Mouse (Mus musculus) testis, adult 2 months (tissue): ENCODE measurements around the gene Zfp787. TPM values are rescaled to one million over a fixed set of nuclear protein-coding genes. Genes with fewer than 3 reads are reported as not detected.

Source experiments
- H3K27ac ChIP-seq: fragments of 200-500 bp; 2 replicates; pipeline ENCODE4 v1.5.1; 2012; ENCODE audit warnings: low read depth, low read length; ENCODE audit not compliant: control insufficient read depth, insufficient read depth
- H3K27me3 ChIP-seq: fragments of 200-500 bp; 2 replicates; pipeline ENCODE4 v1.6.1; 2012; ENCODE audit warnings: mild to moderate bottlenecking, low read length, moderate library complexity; ENCODE audit not compliant: control insufficient read depth, insufficient read depth
- H3K36me3 ChIP-seq: fragments of 200-500 bp; 2 replicates; pipeline ENCODE4 v1.6.1; 2012; ENCODE audit warnings: mild to moderate bottlenecking, low read length; ENCODE audit not compliant: control insufficient read depth, insufficient read depth
- H3K4me1 ChIP-seq: fragments of 200-500 bp; 2 replicates; pipeline ENCODE4 v1.6.1; 2012; ENCODE audit warnings: low read length; ENCODE audit not compliant: control insufficient read depth, insufficient read depth
- H3K4me3 ChIP-seq: fragments of 200-500 bp; 2 replicates; pipeline ENCODE4 v1.5.1; 2012; ENCODE audit warnings: low read depth, mild to moderate bottlenecking, low read length, moderate library complexity, mixed read lengths; ENCODE audit not compliant: control insufficient read depth
- CTCF ChIP-seq: fragments of 200-500 bp; IDR thresholded peaks from 2 replicates; pipeline ENCODE4 v1.5.1; 2012; ENCODE audit warnings: low read depth, mild to moderate bottlenecking, inconsistent platforms, low read length, moderate library complexity; ENCODE audit not compliant: control insufficient read depth, insufficient read depth, insufficient replicate concordance
- POLR2A ChIP-seq: fragments of 200-500 bp; IDR thresholded peaks from 2 replicates; pipeline ENCODE4 v1.6.1; 2012; ENCODE audit warnings: low read depth, mild to moderate bottlenecking, inconsistent platforms, low read length, moderate library complexity; ENCODE audit not compliant: control insufficient read depth
- polyA plus RNA-seq: library from polyadenylated mRNA; depleted of rRNA; stranded (reverse); fragments of >200 nt; gene quantifications from 2 replicates; pipeline ENCODE4 v1.2.3, GENCODE M21; 2012

Zfp787 gene
- polyA plus RNA-seq, 1 experiment, result 41.0 TPM

- Histone ChIP-seq H3K4me1 (peaks cover 16% of the 10 kb centered on the region), H3K36me3 (no peaks in the 10 kb centered on the region), H3K4me3 (no peak overlapping the region), H3K27me3 (no peaks in the 10 kb centered on the region), H3K27ac (peak overlapping the region; percentile 96)
- TF ChIP-seq POLR2A (no peak), CTCF (no peak)
Observed at GRCm38 (mm10) chr7:6154164-6154563, 1.6 kb downstream of the Zfp787 start.

GRCm38 (mm10) chr7:6153131-6153530 is 2.7 kb downstream of the Zfp787 start:
- TF ChIP-seq CTCF (no peak), POLR2A (no peak)
- no peaks in the 10 kb centered on the region for H3K36me3 ChIP-seq

GRCm38 (mm10) chr7:6152036-6152435 is 3.8 kb downstream of the Zfp787 start:
- Histone ChIP-seq H3K36me3 (no peaks in the 10 kb centered on the region), H3K4me1 (peaks cover 21% of the 10 kb centered on the region), H3K4me3 (no peak overlapping the region), H3K27ac (peak overlapping the region; percentile 56), H3K27me3 (no peaks in the 10 kb centered on the region)
- TF ChIP-seq POLR2A, result no peak
- no peak for TF ChIP-seq CTCF

More at GRCm38 (mm10) chr7:6153131-6153530, 2.7 kb downstream of the Zfp787 start:
- peak overlapping the region; percentile 49; the same call in 1 of the 2 replicates for H3K27ac ChIP-seq
- H3K27me3 ChIP-seq, result no peaks in the 10 kb centered on the region
- no peak overlapping the region for H3K4me3 ChIP-seq
- H3K4me1 ChIP-seq, result peaks cover 21% of the 10 kb centered on the region

GRCm38 (mm10) chr7:6151266-6151665 is 4.5 kb downstream of the Zfp787 start:
- Histone ChIP-seq H3K4me1 (peaks cover 21% of the 10 kb centered on the region), H3K4me3 (no peak overlapping the region), H3K27ac (peak overlapping the region; percentile 28; the same call in 1 of the 2 replicates), H3K27me3 (no peaks in the 10 kb centered on the region), H3K36me3 (no peaks in the 10 kb centered on the region)
- TF ChIP-seq CTCF (no peak), POLR2A (no peak)

- Histone ChIP-seq H3K27ac (peak overlapping the region; percentile 62; the same call in 1 of the 2 replicates), H3K4me1 (peaks cover 18% of the 10 kb centered on the region), H3K27me3 (no peaks in the 10 kb centered on the region), H3K4me3 (no peak overlapping the region), H3K36me3 (no peaks in the 10 kb centered on the region)
- TF ChIP-seq CTCF (no peak), POLR2A (no peak)
Observed at GRCm38 (mm10) chr7:6147688-6148087, 8.1 kb downstream of the Zfp787 start.

- H3K4me1 ChIP-seq, result peaks cover 15% of the 10 kb centered on the region
- TF ChIP-seq CTCF, result no peak
- TF ChIP-seq POLR2A, result no peak
Observed at GRCm38 (mm10) chr7:6146982-6147325, 8.8 kb downstream of the Zfp787 start.

GRCm38 (mm10) chr7:6146194-6146981 is 9.4 kb downstream of the Zfp787 start:
- no peaks in the 10 kb centered on the region for H3K27me3 ChIP-seq
- no peaks in the 10 kb centered on the region; the same call in 1 of the 2 replicates for H3K36me3 ChIP-seq
- H3K4me3 ChIP-seq, result no peak overlapping the region
- H3K27ac ChIP-seq, result peak overlapping the region; percentile 43
- no peak for TF ChIP-seq CTCF
- TF ChIP-seq POLR2A, result no peak
- peaks cover 13% of the 10 kb centered on the region for H3K4me1 ChIP-seq

More at GRCm38 (mm10) chr7:6146982-6147325, 8.8 kb downstream of the Zfp787 start:
- no peaks in the 10 kb centered on the region; the same call in 1 of the 2 replicates for H3K36me3 ChIP-seq
- H3K4me3 ChIP-seq, result no peak overlapping the region
- H3K27me3 ChIP-seq, result no peaks in the 10 kb centered on the region
- H3K27ac ChIP-seq, result peak overlapping the region; percentile 43; the same call in 1 of the 2 replicates
